Mouse (Mus musculus) C2C12 (cell line): Measurements from ENCODE around the gene Chd9.

Source experiments
- CEBPB ChIP-seq: IDR thresholded peaks from one replicate; pipeline ENCODE4 v1.6.1; 2011; ENCODE audit warnings: low read depth, mild to moderate bottlenecking, control low read depth, moderate library complexity
- CTCF ChIP-seq: IDR thresholded peaks from one replicate; pipeline ENCODE4 v1.5.1; 2011; ENCODE audit not compliant: control insufficient read depth, insufficient read depth, insufficient read length
- FOSL1 ChIP-seq: IDR thresholded peaks from one replicate; pipeline ENCODE4 v1.8.0; 2011; ENCODE audit warnings: mild to moderate bottlenecking, low read length; ENCODE audit not compliant: poor library complexity, insufficient read depth, severe bottlenecking
- MAX ChIP-seq: IDR thresholded peaks from one replicate; pipeline ENCODE4 v1.6.1; 2011; ENCODE audit warnings: mild to moderate bottlenecking, control low read depth
- MYOD1 ChIP-seq: IDR thresholded peaks from one replicate; pipeline ENCODE4 v1.6.1; 2011; ENCODE audit warnings: low read depth; ENCODE audit not compliant: control insufficient read depth, insufficient read length
- MYOG ChIP-seq: IDR thresholded peaks from one replicate; pipeline ENCODE4 v1.6.1; 2011; ENCODE audit not compliant: control insufficient read depth, insufficient read length; ENCODE audit errors: extremely low read depth
- USF1 ChIP-seq: IDR thresholded peaks from one replicate; pipeline ENCODE4 v1.6.1; 2011; ENCODE audit warnings: low read depth, mild to moderate bottlenecking, control low read depth, moderate library complexity

DNA sequence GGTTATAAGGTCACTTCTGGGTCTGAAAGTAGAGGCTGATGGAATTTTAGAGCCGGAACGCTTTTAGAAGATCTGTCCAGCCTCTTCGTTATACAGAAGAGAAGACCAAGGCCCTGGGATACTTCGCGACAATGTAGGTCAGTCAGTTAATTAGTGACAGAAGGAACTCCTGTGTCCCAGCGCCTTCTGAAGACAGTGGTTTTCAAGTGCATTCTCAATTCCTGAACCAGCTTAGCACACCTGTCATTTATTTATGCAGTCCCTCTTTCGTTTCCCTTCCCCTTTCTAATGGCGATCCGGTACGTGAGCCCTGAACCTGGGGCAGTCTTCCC lies 79.3 kb downstream of the Chd9 start:
- TF ChIP-seq CTCF: no peak
- no peak for TF ChIP-seq USF1
- TF ChIP-seq CEBPB: no peak
- TF ChIP-seq MAX: no peak
- TF ChIP-seq MYOD1: no peak
- no peak for TF ChIP-seq MYOG
- no peak for TF ChIP-seq FOSL1
